Mouse (Mus musculus) thymus, adult 2 months (tissue): ENCODE measurements at regions not wholly inside any gene's neighbourhood (a gene's known extent, or its start where the extent isn't known, plus 50 kb on each side); places are given as distances from the start of the nearest gene placed in this dataset.
"Not testable (repeated sequence)": the region's sequence is repeated elsewhere in the genome, so short reads cannot be mapped to it uniquely, and the experiment has no call there.

Experiments
- DNase-seq: peaks from one replicate; pipeline ENCODE4 v3.0.0; 2021
- H3K27ac ChIP-seq: fragments of 200-500 bp; 2 replicates; pipeline ENCODE4 v1.5.1; 2012; ENCODE audit warnings: low read length, control low read depth; ENCODE audit not compliant: control insufficient read depth, insufficient read depth
- H3K27me3 ChIP-seq: fragments of 200-500 bp; 2 replicates; pipeline ENCODE4 v1.6.1; 2012; ENCODE audit warnings: mild to moderate bottlenecking, low read length, moderate library complexity, mixed read lengths; ENCODE audit not compliant: control insufficient read depth, insufficient read depth
- H3K36me3 ChIP-seq: fragments of 200-500 bp; 2 replicates; pipeline ENCODE4 v1.6.1; 2012; ENCODE audit warnings: mild to moderate bottlenecking, low read length, moderate library complexity; ENCODE audit not compliant: control insufficient read depth, insufficient read depth
- H3K4me1 ChIP-seq: fragments of 200-500 bp; replicated peaks from 2 replicates; pipeline ENCODE4 v1.6.1; 2012; ENCODE audit warnings: low read length; ENCODE audit not compliant: control insufficient read depth, insufficient read depth
- H3K4me3 ChIP-seq: fragments of 200-500 bp; 2 replicates; pipeline ENCODE4 v1.5.1; 2012; ENCODE audit warnings: mild to moderate bottlenecking, low read length, control low read depth, moderate library complexity; ENCODE audit not compliant: control insufficient read depth, insufficient read depth
- CTCF ChIP-seq: fragments of 200-500 bp; IDR thresholded peaks from 2 replicates; pipeline ENCODE4 v1.5.1; 2012; ENCODE audit warnings: mild to moderate bottlenecking, control low read depth, low read length, moderate library complexity, borderline replicate concordance; ENCODE audit not compliant: control insufficient read depth, poor library complexity, insufficient read depth; ENCODE audit errors: extremely low read depth
- POLR2A ChIP-seq: fragments of 200-500 bp; IDR thresholded peaks from 2 replicates; pipeline ENCODE4 v1.6.1; 2012; ENCODE audit warnings: mild to moderate bottlenecking, low read length, control low read depth, moderate library complexity; ENCODE audit not compliant: control insufficient read depth, poor library complexity, insufficient read depth; ENCODE audit errors: extremely low read depth
- WGBS: fragments of 180-500 bp; shearing (Covaris S2); methylation state at CpG from one replicate; pipeline ENCODE4 v1.1.7; 2018; 5-methylcytosine and 5-hydroxymethylcytosine counted together

DNA sequence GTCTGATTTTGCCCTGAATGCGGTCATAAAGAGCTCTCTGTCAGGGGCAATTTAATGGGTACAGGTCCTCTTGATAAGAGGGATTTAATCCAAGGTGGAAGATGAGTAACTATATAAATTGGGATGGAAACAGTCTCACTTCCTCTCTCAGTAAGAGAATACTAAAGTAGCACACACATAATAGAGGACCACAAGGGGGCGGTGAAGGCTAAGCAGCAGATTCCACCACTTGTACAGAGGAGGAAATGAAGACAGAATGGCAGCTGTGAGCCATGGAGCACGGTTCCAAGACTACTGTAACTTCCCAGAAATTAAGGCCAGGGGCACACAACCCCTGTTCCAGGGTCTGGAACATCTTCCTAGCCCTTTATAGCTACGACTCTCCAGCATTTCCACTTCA is 262.6 kb upstream of the Ywhaq start:
- not testable (repeated sequence) for H3K36me3 ChIP-seq
- WGBS, result 46% methylated on average over 4 of the region's 4 CpGs

DNA sequence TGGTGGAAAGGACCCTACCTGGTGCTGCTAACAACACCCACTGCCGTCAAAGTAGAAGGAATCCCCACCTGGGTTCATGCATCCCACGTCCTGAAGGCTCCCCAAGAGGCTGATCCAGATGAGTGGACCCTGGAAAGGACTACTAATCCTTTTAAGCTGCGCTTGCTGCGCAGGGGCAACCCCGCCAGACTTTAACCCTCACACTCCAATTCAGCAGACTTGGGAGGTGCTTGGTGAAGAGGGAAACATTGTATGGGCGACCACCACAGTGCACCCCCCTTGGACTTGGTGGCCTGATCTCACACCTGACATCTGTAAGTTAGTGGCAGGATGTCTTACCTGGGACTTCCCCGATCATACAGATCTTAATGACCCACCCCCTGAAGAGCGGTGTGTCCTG is 231.9 kb upstream of the Ywhaq start:
- not testable (repeated sequence) for H3K4me3 ChIP-seq, DNase-seq, H3K27ac ChIP-seq, H3K36me3 ChIP-seq, H3K27me3 ChIP-seq, H3K4me1 ChIP-seq
- 92% methylated on average over 8 of the region's 8 CpGs for WGBS

More for the DNA sequence above, 262.6 kb upstream of the Ywhaq start:
- not testable (repeated sequence) for H3K4me3 ChIP-seq, H3K4me1 ChIP-seq, H3K27me3 ChIP-seq, H3K27ac ChIP-seq, DNase-seq

GRCm38 (mm10) chr12:21613781-21614180 is 196.3 kb upstream of the Ywhaq start:
- not testable (repeated sequence) for H3K4me3 ChIP-seq, H3K27ac ChIP-seq, H3K36me3 ChIP-seq, H3K27me3 ChIP-seq, H3K4me1 ChIP-seq
- 18% methylated on average over 2 of the region's 2 CpGs for WGBS
- DNase-seq, result peak; percentile 42

DNA sequence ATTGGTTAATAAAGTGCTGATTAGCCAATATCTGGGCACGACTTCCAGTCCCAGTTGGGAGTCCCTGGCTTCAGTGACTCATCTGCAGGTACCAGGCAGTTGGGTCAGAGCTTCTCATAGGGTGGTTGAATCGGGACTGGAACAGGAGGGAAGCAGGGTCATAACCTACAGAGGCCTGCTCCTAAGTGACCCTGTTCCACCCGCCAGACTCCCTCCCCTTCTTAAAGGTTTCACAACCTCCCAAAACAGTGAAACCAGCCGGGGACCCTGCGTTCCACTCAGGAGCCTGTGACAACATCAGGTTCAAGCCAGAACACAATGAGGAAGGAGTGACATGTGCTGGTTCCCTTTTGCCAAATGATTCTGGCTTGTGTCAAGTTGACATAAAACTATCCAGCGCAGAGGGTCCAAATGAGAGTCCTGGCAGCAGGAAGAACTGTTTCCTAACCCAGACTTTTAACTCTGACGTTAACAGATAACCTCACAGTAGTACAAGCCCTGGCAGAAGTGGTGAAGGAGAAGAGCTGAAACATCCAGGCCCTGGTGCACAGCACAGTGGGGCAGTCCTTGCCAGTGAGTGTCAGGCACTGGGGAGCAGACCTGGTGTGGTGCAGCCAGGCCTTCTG is 151.1 kb upstream of the Ywhaq start:
- H3K4me3 ChIP-seq, result no peak overlapping the region
- DNase-seq, result no peak
- no peaks in the 10 kb centered on the region for H3K36me3 ChIP-seq
- TF ChIP-seq CTCF (no peak), POLR2A (no peak)
- no peaks in the 10 kb centered on the region for H3K27me3 ChIP-seq
- 80% methylated on average over 7 of the region's 7 CpGs for WGBS
- no peak overlapping the region for H3K27ac ChIP-seq
- H3K4me1 ChIP-seq, result no peaks in the 10 kb centered on the region

GRCm38 (mm10) chr12:21543962-21544361 is 126.5 kb upstream of the Ywhaq start:
- not testable (repeated sequence) for H3K4me3 ChIP-seq, H3K27ac ChIP-seq, H3K36me3 ChIP-seq, H3K4me1 ChIP-seq, DNase-seq, H3K27me3 ChIP-seq
- WGBS, result 54% methylated on average over 2 of the region's 2 CpGs

DNA sequence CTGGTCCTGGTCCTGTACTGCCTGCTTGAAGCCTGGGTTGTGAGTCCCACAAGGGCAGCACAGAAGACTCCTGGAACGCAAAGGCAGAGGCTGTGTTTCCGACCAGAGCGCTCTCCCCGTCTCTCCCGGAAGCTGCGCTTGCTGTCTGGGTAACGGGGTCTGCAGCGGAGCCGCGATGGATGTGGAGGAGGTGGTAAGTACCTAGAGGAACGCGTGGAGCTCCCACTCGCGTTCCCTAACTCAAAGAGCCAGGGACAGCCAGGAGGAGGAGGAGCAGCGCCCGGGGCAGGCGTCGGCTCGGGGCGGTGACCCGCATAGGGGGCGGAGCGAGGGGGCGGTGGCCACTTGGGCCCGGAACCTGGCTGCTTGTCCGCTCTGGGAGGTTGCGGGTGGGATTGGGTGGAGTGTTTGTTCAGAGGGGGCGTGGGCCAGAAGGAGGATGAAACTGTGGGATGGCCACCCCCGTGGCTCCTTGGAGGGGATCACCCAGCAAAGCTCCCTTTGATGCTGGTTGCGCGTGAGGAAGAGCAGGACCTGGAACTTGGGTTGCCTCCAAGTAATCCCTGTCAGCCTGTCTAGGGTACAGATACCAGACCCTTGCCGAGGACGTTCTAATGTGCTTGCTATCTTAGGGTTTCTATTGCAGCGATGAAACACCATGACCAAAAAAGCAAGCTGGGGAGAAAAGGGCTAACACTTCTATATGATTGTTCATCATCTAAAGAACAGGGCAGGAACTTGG is 125.9 kb upstream of the Ywhaq start:
- not testable (repeated sequence) for H3K4me1 ChIP-seq, H3K27ac ChIP-seq, H3K27me3 ChIP-seq, H3K36me3 ChIP-seq
- H3K4me3 ChIP-seq, result peak overlapping the region; percentile 68
- peak; percentile 58 for DNase-seq
- WGBS, result 4% methylated on average over 34 of the region's 34 CpGs

DNA sequence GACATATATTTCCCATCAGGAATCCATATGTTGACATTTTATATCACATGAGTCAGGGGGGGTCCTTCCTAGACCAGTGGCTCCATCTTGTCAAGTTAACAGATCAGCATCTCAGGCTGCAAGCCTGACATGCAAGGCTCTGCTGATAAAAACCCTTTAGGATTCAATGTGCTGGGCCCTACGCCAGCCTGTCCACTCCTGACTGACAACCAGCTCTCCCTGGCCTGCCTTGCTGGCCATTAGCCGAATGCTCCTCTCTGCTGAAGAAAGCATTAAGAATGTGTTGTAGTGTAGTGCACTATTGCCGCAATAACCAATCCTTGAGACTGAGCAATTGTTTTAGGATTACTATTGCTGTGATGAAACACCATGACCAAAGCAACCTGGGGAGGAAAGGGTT is 114.3 kb upstream of the Ywhaq start:
- TF ChIP-seq CTCF (no peak), POLR2A (no peak)
- DNase-seq, result no peak
- no peak overlapping the region for H3K27ac ChIP-seq
- no peaks in the 10 kb centered on the region for H3K27me3 ChIP-seq
- no peaks in the 10 kb centered on the region for H3K36me3 ChIP-seq
- no peak overlapping the region for H3K4me3 ChIP-seq
- no peaks in the 10 kb centered on the region for H3K4me1 ChIP-seq
- WGBS, result 92% methylated on average over 3 of the region's 3 CpGs

DNA sequence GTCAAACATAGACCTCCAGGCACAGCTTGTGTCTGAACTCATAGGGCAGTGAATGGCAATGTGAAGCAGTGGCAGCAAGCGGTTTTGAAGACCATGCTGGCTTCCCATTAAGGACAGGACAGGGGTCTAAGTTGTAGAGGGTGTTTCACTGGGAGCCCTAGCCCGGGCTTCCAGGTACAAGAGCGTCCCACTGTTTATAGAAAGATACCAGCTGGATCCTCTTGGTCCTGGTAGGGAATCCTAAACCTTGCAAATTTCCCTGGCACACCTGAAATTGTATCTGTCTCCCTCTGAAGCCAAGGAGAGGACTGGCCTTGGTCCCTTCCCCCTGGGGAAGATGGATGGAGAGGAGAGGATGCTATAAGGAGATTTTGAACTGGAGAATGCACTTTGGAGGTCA is 111.9 kb upstream of the Ywhaq start:
- not testable (repeated sequence) for H3K4me1 ChIP-seq, DNase-seq, H3K4me3 ChIP-seq, H3K27ac ChIP-seq, H3K27me3 ChIP-seq, H3K36me3 ChIP-seq
- 87% methylated on average over 3 of the region's 3 CpGs for WGBS

DNA sequence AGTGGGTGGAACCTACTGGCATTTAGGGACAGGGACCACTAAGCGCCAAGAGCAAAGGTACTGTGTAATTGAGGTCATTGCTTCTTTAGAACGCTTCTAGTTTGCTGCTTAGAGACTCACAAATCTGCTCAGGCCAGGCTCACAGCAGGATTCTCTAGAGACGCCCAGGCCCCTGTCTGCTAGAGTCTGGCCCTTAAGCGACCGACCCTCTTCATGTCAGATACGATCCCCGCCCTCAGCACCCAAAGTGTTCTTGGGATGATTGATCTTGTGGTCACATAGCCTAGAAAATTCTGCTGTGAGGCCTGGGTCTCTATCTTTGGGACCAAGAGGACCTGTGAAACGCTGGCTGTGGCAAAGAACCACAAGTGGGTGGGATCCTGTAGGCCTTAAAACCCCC is 109.9 kb upstream of the Ywhaq start:
- H3K27me3 ChIP-seq, H3K27ac ChIP-seq, H3K4me1 ChIP-seq, DNase-seq, H3K36me3 ChIP-seq, H3K4me3 ChIP-seq: not testable (repeated sequence)
- 89% methylated on average over 8 of the region's 8 CpGs for WGBS

- not testable (repeated sequence) for H3K4me3 ChIP-seq, H3K4me1 ChIP-seq, H3K27ac ChIP-seq, H3K36me3 ChIP-seq, DNase-seq, H3K27me3 ChIP-seq
- 85% methylated on average over 2 of the region's 2 CpGs for WGBS
Observed at GRCm38 (mm10) chr12:21526906-21527305, 109.5 kb upstream of the Ywhaq start.

DNA sequence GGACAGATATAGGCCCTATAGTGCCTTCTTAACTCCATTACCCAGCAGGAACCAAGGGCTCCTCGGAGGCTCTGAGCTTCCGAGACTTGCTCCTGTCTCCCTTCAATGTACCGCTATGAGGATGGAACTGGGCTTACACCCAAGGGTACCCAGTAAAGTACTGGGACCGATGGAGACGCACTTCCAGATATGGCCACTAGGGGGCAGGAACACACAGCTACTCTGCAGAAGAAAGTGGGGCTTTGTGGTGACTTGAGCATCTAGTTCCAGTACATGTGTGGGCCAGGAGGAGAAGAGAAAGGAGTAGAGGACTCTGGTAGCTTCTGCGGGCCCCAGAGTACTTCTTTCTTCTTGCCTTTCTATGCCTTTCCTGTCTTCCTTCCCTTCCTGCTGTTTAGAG is 108.1 kb upstream of the Ywhaq start:
- DNase-seq, result peak; percentile 2
- H3K36me3 ChIP-seq, H3K27ac ChIP-seq, H3K4me1 ChIP-seq, H3K4me3 ChIP-seq, H3K27me3 ChIP-seq: not testable (repeated sequence)
- 35% methylated on average over 6 of the region's 6 CpGs for WGBS
